Mouse (Mus musculus) hindbrain, postnatal 0 days (tissue): ENCODE results near the gene March8. TPM values are rescaled to one million over a fixed set of nuclear protein-coding genes. Genes with fewer than 3 reads are reported as not detected.

Experiments used
- ATAC-seq: fragments of 200-750 bp; cut with Nextera tagmentation; 2 replicates; pipeline ENCODE4 v1.8.0; 2017; ENCODE audit warnings: mild to moderate bottlenecking, moderate TSS enrichment, moderate library complexity
- DNase-seq: peaks from one replicate; pipeline ENCODE4 v3.0.0-alpha.2; 2015; ENCODE audit warnings: low spot score
- H3K27ac ChIP-seq: fragments of 300-500 bp; sonication (generic); 2 replicates; pipeline ENCODE4 v1.5.1; 2014; ENCODE audit warnings: mild to moderate bottlenecking
- H3K27me3 ChIP-seq: fragments of 300-500 bp; sonication (generic); 2 replicates; pipeline ENCODE4 v1.6.1; 2014; ENCODE audit warnings: low read length, mixed read lengths; ENCODE audit not compliant: insufficient read depth
- H3K36me3 ChIP-seq: fragments of 300-500 bp; sonication (generic); 2 replicates; pipeline ENCODE4 v1.6.1; 2014; ENCODE audit warnings: low read length, mixed read lengths; ENCODE audit not compliant: insufficient read depth
- H3K4me1 ChIP-seq: fragments of 300-500 bp; sonication (generic); 2 replicates; pipeline ENCODE4 v1.6.1; 2014; ENCODE audit warnings: antibody characterized with exemption, low read length, mixed read lengths; ENCODE audit not compliant: insufficient read depth
- H3K4me2 ChIP-seq: fragments of 300-500 bp; sonication (generic); 2 replicates; pipeline ENCODE4 v1.6.1; 2014; ENCODE audit warnings: low read depth, mild to moderate bottlenecking, low read length, moderate library complexity, mixed read lengths
- H3K4me3 ChIP-seq: fragments of 300-500 bp; sonication (generic); 2 replicates; pipeline ENCODE4 v1.5.1; 2014; ENCODE audit warnings: low read length
- H3K9ac ChIP-seq: fragments of 300-500 bp; sonication (generic); replicated peaks from 2 replicates; pipeline ENCODE4 v1.6.1; 2014; ENCODE audit warnings: mild to moderate bottlenecking, low read length, moderate library complexity, mixed read lengths
- H3K9me3 ChIP-seq: fragments of 300-500 bp; sonication (generic); 2 replicates; pipeline ENCODE4 v1.6.1; 2016; ENCODE audit warnings: low read length, mixed read lengths
- CTCF ChIP-seq: IDR thresholded peaks from 2 replicates; pipeline ENCODE4 v1.5.1; 2016; ENCODE audit warnings: antibody characterized with exemption, control low read depth, low read depth
- WGBS: fragments of 180-500 bp; shearing (Covaris S2); extraction: QIAGEN DNeasy Blood & Tissue Kit; methylation state at CpG from one replicate; pipeline ENCODE4 v1.1.7; 2014; 5-methylcytosine and 5-hydroxymethylcytosine counted together
- polyA plus RNA-seq: library from polyadenylated mRNA; unstranded; fragments of >200 nt; fragmentation: Nextera tagmentation; extraction: Ambion mirVana; gene quantifications from 2 replicates; pipeline ENCODE4 v1.2.1, GENCODE M21; 2015
- total RNA-seq: library from RNA; depleted of rRNA; stranded (reverse); fragments of >200 nt; gene quantifications from 2 replicates; pipeline ENCODE4 v1.2.3, GENCODE M21; 2014; rRNA removed

The March8 gene
- total RNA-seq (116 and 118 TPM in 2 replicates), polyA plus RNA-seq (38.8 and 40.0 TPM in 2 replicates)

DNA sequence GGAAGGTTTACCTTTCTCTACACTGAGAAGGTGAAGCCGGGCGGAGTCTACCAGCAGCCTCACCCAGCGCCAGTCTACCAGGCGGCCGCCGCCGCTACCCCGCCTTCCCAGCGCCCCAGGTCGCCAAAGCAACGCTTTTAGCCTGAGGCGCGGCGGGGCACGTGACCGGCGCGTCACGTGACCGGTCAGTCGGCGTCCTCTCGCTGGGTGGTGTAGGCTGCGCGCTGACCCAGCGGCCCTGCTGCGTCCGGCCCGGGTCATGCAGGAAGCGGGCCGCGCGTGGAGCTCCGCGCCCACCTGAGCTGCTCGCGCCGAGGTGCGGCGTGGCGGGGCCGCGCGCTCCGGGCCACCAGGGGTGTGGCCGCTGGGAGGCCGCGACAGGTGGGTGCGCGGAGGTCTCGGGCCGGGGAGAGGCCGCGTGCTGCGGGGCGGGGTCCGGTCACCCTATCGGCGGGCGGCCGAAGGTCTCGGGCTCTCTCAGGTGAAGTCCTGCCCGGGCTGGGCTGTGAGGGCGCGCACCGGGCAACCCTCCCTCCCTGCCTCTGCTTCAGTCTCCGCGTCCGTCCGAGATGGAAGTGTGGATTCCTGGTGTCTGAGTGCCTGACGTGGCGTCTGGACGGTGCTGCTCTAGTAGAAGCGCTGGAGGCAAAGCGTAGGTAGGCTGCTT is at the start of gene March8:
Gene March8, plus strand, starts transcription at position 190 of the 667 bp plus-strand sequence.
- H3K36me3 ChIP-seq: no peaks in the 10 kb centered on the region
- peak within 1 kb of the TSS; percentile 80 for H3K4me3 ChIP-seq
- DNase-seq (peak; percentile 96), ATAC-seq (peak; percentile 97)
- H3K4me2 ChIP-seq: peak within 1 kb of the TSS; percentile 59
- no peak for TF ChIP-seq CTCF
- peaks cover 6% of the 10 kb centered on the region; the same call in 1 of the 2 replicates for H3K4me1 ChIP-seq
- under 1% methylated on average over 64 of the region's 75 CpGs for WGBS
- no peaks in the 10 kb centered on the region for H3K9me3 ChIP-seq
- peak within 1 kb of the TSS; percentile 69 for H3K9ac ChIP-seq
- no peaks in the 10 kb centered on the region for H3K27me3 ChIP-seq
- peak within 1 kb of the TSS; percentile 81 for H3K27ac ChIP-seq

DNA sequence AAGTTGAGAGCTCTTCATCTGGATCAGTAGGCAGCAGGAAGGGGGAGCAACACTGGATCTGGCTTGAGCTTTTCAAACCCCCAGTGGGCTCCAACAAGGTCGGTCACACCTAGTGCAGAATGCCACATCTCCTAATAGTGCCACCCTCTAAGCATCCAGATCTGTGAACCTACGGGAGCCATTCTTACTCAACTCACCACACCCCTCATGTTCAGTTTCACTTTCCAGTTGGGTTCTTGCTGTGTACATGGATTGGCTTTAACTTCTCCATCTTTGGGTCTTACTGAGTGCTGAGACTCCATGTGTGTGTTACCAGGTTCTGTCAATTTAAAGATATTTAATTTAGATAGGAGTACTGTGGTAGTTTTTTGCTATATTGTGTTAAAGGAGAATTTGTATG is 26.4 kb upstream of the March8 start:
- TF ChIP-seq CTCF: no peak

DNA sequence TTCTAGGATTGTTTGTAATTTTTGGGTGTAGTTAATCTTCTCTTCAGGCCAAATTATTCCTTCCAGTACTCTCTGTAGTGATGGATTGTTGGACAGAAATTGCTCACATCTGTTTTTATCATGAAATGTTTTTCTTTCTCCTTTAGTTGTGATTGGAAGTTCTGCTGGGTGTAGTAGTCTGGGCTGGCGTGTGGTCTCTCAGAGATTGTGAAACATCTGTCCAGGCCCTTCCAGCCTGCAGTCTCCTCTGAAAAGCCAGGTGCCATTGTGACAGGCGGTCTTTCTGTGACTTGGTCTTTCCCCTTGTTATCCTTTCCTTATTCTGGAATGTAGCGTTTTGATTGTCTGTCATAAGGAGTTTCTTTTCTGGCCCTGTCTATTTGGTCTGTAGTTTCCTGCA is 18.6 kb upstream of the March8 start:
- no peak for TF ChIP-seq CTCF
- Histone ChIP-seq H3K4me1 (no peaks in the 10 kb centered on the region), H3K9ac (no peak overlapping the region), H3K27me3 (no peaks in the 10 kb centered on the region), H3K4me2 (no peak overlapping the region), H3K27ac (no peak overlapping the region), H3K36me3 (no peaks in the 10 kb centered on the region), H3K4me3 (no peak overlapping the region), H3K9me3 (no peaks in the 10 kb centered on the region)
- 80% methylated on average over 3 of the region's 3 CpGs for WGBS
- DNase-seq (no peak), ATAC-seq (no peak)

More for the DNA sequence above, 26.4 kb upstream of the March8 start:
- Histone ChIP-seq H3K4me1 (no peaks in the 10 kb centered on the region), H3K27me3 (no peaks in the 10 kb centered on the region), H3K9me3 (no peaks in the 10 kb centered on the region), H3K4me3 (no peak overlapping the region), H3K36me3 (no peaks in the 10 kb centered on the region), H3K27ac (no peak overlapping the region), H3K9ac (no peak overlapping the region), H3K4me2 (no peak overlapping the region)
- DNase-seq: no peak
- ATAC-seq: no peak
- WGBS: 93% methylated on average over 2 of the region's 2 CpGs

DNA sequence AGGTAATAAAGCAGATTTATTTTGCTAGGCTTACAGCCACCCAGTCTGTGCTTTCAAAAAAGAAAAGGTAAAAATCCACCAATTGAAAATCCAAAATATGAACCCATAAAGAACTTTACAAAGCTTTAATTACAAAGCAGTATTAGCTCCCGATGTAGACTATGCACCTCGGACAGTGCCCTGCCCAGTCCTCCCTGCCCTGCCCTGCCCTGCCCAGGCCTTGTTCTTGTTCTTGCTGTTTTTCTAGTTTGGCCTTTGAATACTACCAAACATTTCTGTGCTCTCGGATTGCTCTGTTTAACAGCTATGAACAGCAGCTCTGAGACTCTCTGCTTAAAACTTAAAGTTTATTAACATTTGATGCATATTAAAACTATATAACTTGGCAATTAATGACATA is 11.2 kb upstream of the March8 start:
- Histone ChIP-seq H3K4me1 (no peaks in the 10 kb centered on the region), H3K36me3 (no peaks in the 10 kb centered on the region), H3K9me3 (no peaks in the 10 kb centered on the region), H3K27ac (no peak overlapping the region), H3K27me3 (no peaks in the 10 kb centered on the region), H3K9ac (no peak overlapping the region), H3K4me3 (no peak overlapping the region), H3K4me2 (no peak overlapping the region)
- DNase-seq (no peak), ATAC-seq (no peak)
- TF ChIP-seq CTCF: no peak
- WGBS: 87% methylated on average over 3 of the region's 3 CpGs

DNA sequence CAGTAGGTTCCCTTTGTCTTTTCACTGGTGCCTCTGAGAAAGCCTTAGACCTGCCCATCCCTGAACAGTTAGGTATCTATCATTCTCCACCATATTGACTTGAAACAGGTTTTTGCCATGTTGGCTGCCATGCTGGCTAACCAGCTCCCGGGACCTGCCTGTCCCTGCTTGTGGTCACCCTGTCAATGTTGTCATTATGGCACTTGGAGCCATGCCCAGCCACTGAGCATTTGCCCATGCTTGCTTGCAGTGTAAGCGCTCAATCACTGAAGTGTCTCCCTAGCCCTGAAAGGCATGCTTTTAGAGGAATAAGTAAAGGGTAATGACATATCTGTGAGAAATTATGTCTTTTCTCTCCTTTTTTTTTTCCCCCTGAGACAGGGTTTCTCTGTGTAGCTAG is 6.4 kb upstream of the March8 start:
- H3K9me3 ChIP-seq: no peaks in the 10 kb centered on the region
- H3K36me3 ChIP-seq: no peaks in the 10 kb centered on the region
- DNase-seq (peak; percentile 25), ATAC-seq (no peak)
- no peak for TF ChIP-seq CTCF
- no peaks in the 10 kb centered on the region for H3K27me3 ChIP-seq
- H3K4me3 ChIP-seq: no peak overlapping the region
- H3K27ac ChIP-seq: no peak overlapping the region
- WGBS: 64% methylated on average over 2 of the region's 2 CpGs
- H3K4me1 ChIP-seq: no peaks in the 10 kb centered on the region
- no peak overlapping the region for H3K4me2 ChIP-seq
- no peak overlapping the region for H3K9ac ChIP-seq

DNA sequence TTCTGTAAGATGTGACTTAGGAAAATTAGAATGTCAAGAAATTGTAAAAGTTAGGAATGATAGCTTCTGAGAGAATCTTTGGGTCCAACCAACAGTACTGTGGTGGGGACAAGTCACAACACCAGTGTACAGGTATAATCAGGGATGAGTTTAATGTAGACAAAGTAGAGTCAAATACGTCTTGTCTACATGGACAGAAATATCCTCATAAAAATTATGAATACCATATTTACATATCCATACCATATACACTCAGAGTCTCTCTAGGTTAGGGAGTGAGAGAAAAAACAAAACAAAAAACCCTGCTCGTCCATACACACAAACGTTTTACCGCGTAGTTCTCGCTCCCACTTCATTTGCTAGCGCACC is 374 bp upstream of the March8 start:
- Histone ChIP-seq H3K27ac (peak overlapping the region; percentile 81), H3K4me3 (peak overlapping the region; percentile 80), H3K4me2 (peak overlapping the region; percentile 59), H3K9ac (peak overlapping the region; percentile 69), H3K36me3 (no peaks in the 10 kb centered on the region), H3K9me3 (no peaks in the 10 kb centered on the region), H3K4me1 (peaks cover 6% of the 10 kb centered on the region; the same call in 1 of the 2 replicates), H3K27me3 (no peaks in the 10 kb centered on the region)
- TF ChIP-seq CTCF: no peak
- WGBS: 1% methylated on average over 7 of the region's 7 CpGs
- DNase-seq (no peak), ATAC-seq (no peak)

DNA sequence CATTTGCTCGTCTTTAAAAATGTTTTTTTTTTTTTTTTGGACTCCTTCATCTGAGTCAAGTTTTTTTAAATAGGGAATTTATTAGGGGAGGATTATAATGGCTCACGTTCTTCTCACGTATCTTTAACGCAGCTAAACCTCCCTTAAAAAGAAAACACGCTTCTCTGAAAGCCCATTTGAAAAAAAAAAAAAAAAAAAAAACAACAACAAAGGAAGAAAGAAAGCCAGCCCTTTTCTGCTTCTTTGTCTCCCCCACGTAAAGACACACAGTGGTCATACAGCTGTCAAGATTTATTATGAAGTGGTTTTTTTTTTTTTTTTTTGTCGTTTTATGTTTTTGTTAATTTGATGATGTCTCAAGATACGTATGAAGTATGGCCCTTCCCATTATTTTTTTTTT is 696 bp downstream of the March8 start:
- DNase-seq (no peak), ATAC-seq (no peak)
- Histone ChIP-seq H3K4me3 (peak overlapping the region; percentile 80), H3K4me1 (peaks cover 6% of the 10 kb centered on the region; the same call in 1 of the 2 replicates), H3K27ac (peak overlapping the region; percentile 81; the same call in 1 of the 2 replicates), H3K27me3 (no peaks in the 10 kb centered on the region), H3K9ac (peak overlapping the region; percentile 69), H3K36me3 (no peaks in the 10 kb centered on the region), H3K9me3 (no peaks in the 10 kb centered on the region), H3K4me2 (peak overlapping the region; percentile 59)
- 6% methylated on average over 8 of the region's 8 CpGs for WGBS
- TF ChIP-seq CTCF: no peak
